Comparison of ENCODE assay signal across 8 mouse cellular contexts in genomic region chr5:18341876-18342275, GRCm38 (mm10). TPM values are rescaled to one million over a fixed set of nuclear protein-coding genes. Genes with fewer than 3 reads are reported as not detected.
DNase-seq lines count a peak whose midpoint lies in the region; ATAC-seq lines count a peak whose summit lies in the region.
"Not testable (repeated sequence)": the region's sequence is repeated elsewhere in the genome, so short reads cannot be mapped to it uniquely, and the experiment has no call there.
"Had no signal": no experiment of that assay in that cellular context is flagged by ENCODE, and none has a peak within 500 bp of the region (broad histone marks: within the 10 kb centered on the region; RNA-seq: fewer than 3 reads in every experiment).

No protein-coding gene starts in this region.

- not testable (repeated sequence) for H3K9me3 ChIP-seq in forebrain, embryonic 13.5 days (replicated peaks); hindbrain, embryonic 16.5 days (ENCODE audit: control insufficient read depth, low read length); midbrain, embryonic 11.5 days (ENCODE audit: control insufficient read depth, low read length); midbrain, embryonic 15.5 days

- not testable (repeated sequence) for H3K36me3 ChIP-seq in forebrain, embryonic 13.5 days (ENCODE audit: poor library complexity, severe bottlenecking); hindbrain, embryonic 16.5 days (ENCODE audit: control insufficient read depth, insufficient read depth, low read length); midbrain, embryonic 11.5 days (ENCODE audit: control insufficient read depth, insufficient read depth, low read length); midbrain, embryonic 15.5 days (replicated peaks)

- H3K27me3 ChIP-seq in forebrain, embryonic 13.5 days; hindbrain, embryonic 16.5 days (replicated peaks; ENCODE audit: control insufficient read depth, insufficient read depth, low read length); midbrain, embryonic 11.5 days (ENCODE audit: control insufficient read depth, insufficient read depth, low read length); midbrain, embryonic 15.5 days (replicated peaks): not testable (repeated sequence)

- 0 out of 2 replicates have a peak, but pooled peaks have one; percentile 30 for ATAC-seq in forebrain, embryonic 13.5 days
- ATAC-seq in hindbrain, embryonic 16.5 days, result peak; percentile 45; the same call in 1 of the 2 replicates
- ATAC-seq in midbrain, embryonic 11.5 days (ENCODE audit: low FRiP score), result 0 out of 2 replicates have a peak, but pooled peaks have one; percentile 24
- ATAC-seq in midbrain, embryonic 15.5 days (replicated peaks), result 0 out of 2 replicates have a peak, but pooled peaks have one; percentile 33

- H3K9ac ChIP-seq in forebrain, embryonic 13.5 days; hindbrain, embryonic 16.5 days (ENCODE audit: low read depth, low read length); midbrain, embryonic 11.5 days (ENCODE audit: low read length); midbrain, embryonic 15.5 days: not testable (repeated sequence)

- DNase-seq in brain, adult 2 months (ENCODE audit: low read depth, low spot score), result peak; percentile 34
- peak; percentile 14 to 22 for DNase-seq in cerebellum, postnatal 10 days
- DNase-seq in midbrain, embryonic 11.5 days (ENCODE audit: low spot score, missing footprints), result not testable (repeated sequence)
- peak; percentile 19 for DNase-seq in retina, postnatal 1 day

- not testable (repeated sequence) for H3K4me3 ChIP-seq in forebrain, embryonic 13.5 days; hindbrain, embryonic 16.5 days (ENCODE audit: low read length); midbrain, embryonic 11.5 days (ENCODE audit: low read depth, low read length); midbrain, embryonic 15.5 days

- not testable (repeated sequence) for H3K4me1 ChIP-seq in forebrain, embryonic 13.5 days; hindbrain, embryonic 16.5 days (ENCODE audit: control insufficient read depth, insufficient read depth, low read depth, low read length); midbrain, embryonic 11.5 days (ENCODE audit: control insufficient read depth, insufficient read depth, low read length); midbrain, embryonic 15.5 days

- H3K27ac ChIP-seq in forebrain, embryonic 13.5 days; hindbrain, embryonic 16.5 days (ENCODE audit: low read depth, low read length); midbrain, embryonic 11.5 days (ENCODE audit: low read depth, low read length); midbrain, embryonic 15.5 days: not testable (repeated sequence)

- not testable (repeated sequence) for H3K4me2 ChIP-seq in forebrain, embryonic 13.5 days; hindbrain, embryonic 16.5 days (ENCODE audit: low read length); midbrain, embryonic 11.5 days; midbrain, embryonic 15.5 days

- WGBS in forebrain, embryonic 13.5 days, result 73% methylated on average over 1 of the region's 1 CpGs
- 86% methylated on average over 1 of the region's 1 CpGs for WGBS in hindbrain, embryonic 16.5 days
- 86% methylated on average over 1 of the region's 1 CpGs for WGBS in midbrain, embryonic 11.5 days
- WGBS in midbrain, embryonic 15.5 days, result 64% methylated on average over 1 of the region's 1 CpGs

RNA-seq across cellular contexts. Expression of gene Gnai1, which starts 18.3 kb away (rescaled TPM):
- polyA plus RNA-seq in forebrain, embryonic 13.5 days (2015; fragmentation: Nextera tagmentation; extraction: Ambion mirVana), result 28.7 and 30.5 TPM in 2 replicates
- polyA plus RNA-seq in hindbrain, embryonic 16.5 days (2015; fragmentation: Nextera tagmentation; extraction: Ambion mirVana), result 88.6 and 89.5 TPM in 2 replicates
- polyA plus RNA-seq in midbrain, embryonic 11.5 days (2014; fragmentation: Nextera tagmentation; extraction: Ambion mirVana), result 29.3 and 30.6 TPM in 2 replicates
- polyA plus RNA-seq in midbrain, embryonic 15.5 days (2015; fragmentation: Nextera tagmentation; extraction: Ambion mirVana), result 89.0 and 90.6 TPM in 2 replicates
- polyA plus RNA-seq: G1E had no signal
